Mouse (Mus musculus) CH12.LX (cell line): Measurements from ENCODE around the gene Lrrc3c.

Source experiments
- CTCF ChIP-seq, 2 experiments: IDR thresholded peaks in 1 of 2; conservative IDR thresholded peaks in 1 of 2; 2 replicates each; pipeline ENCODE4 v1.5.1; 2011 to 2012; ENCODE audit warnings: low read depth in 2 of 2, low read length in 2 of 2, improper control_type of control experiment in 1 of 2, inconsistent platforms in 1 of 2, mild to moderate bottlenecking in 1 of 2, moderate library complexity in 1 of 2
- E2F4 ChIP-seq: IDR thresholded peaks from 2 replicates; pipeline ENCODE4 v1.6.1; 2011; ENCODE audit warnings: low read depth, low read length, improper control_type of control experiment; ENCODE audit not compliant: insufficient replicate concordance
- EP300 ChIP-seq: IDR thresholded peaks from 2 replicates; pipeline ENCODE4 v1.6.1; 2011; ENCODE audit warnings: low read length, improper control_type of control experiment
- ETS1 ChIP-seq: conservative IDR thresholded peaks from 2 replicates; pipeline ENCODE4 v1.6.1; 2012; ENCODE audit warnings: low read depth, mild to moderate bottlenecking, inconsistent platforms, low read length, improper control_type of control experiment, moderate library complexity
- MYC ChIP-seq: IDR thresholded peaks from 2 replicates; pipeline ENCODE4 v1.6.1; 2011; ENCODE audit warnings: low read depth, mild to moderate bottlenecking, improper control_type of control experiment, low read length
- POLR2A ChIP-seq: IDR thresholded peaks from 2 replicates; pipeline ENCODE4 v1.6.1; 2011; ENCODE audit warnings: low read depth, mild to moderate bottlenecking, improper control_type of control experiment, low read length
- SMC3 ChIP-seq: IDR thresholded peaks from 2 replicates; pipeline ENCODE4 v1.6.1; 2011; ENCODE audit warnings: low read depth, low read length, improper control_type of control experiment
- TCF12 ChIP-seq: IDR thresholded peaks from 2 replicates; pipeline ENCODE4 v1.6.1; 2014; ENCODE audit warnings: low read depth, mild to moderate bottlenecking, inconsistent platforms, low read length, improper control_type of control experiment
- ZC3H11A ChIP-seq: IDR thresholded peaks from 2 replicates; pipeline ENCODE4 v1.6.1; 2012; ENCODE audit warnings: low read depth, mild to moderate bottlenecking, inconsistent platforms, low read length, improper control_type of control experiment
- ZMIZ1 ChIP-seq: IDR thresholded peaks from 2 replicates; pipeline ENCODE4 v1.6.1; 2012; ENCODE audit warnings: low read depth, mild to moderate bottlenecking, inconsistent platforms, low read length, improper control_type of control experiment
- ZNF384 ChIP-seq: IDR thresholded peaks from 2 replicates; pipeline ENCODE4 v1.6.1; 2012; ENCODE audit warnings: low read depth, low read length, improper control_type of control experiment, inconsistent platforms

- no peak for TF ChIP-seq EP300
- no peak for TF ChIP-seq ZMIZ1
- no peak for TF ChIP-seq CTCF (conservative IDR thresholded peaks at IDR 0.05 in 1 of 2, IDR thresholded peaks at IDR 0.05 in 1 of 2; ENCODE audit: low read depth in 2 of 2, low read length in 2 of 2)
- TF ChIP-seq POLR2A: no peak
- TF ChIP-seq SMC3: no peak
- TF ChIP-seq MYC: no peak
- TF ChIP-seq E2F4: no peak
- no peak for TF ChIP-seq ZC3H11A
- no peak for TF ChIP-seq ETS1
- TF ChIP-seq ZNF384: no peak
- no peak for TF ChIP-seq TCF12
Observed at GRCm38 (mm10) chr11:98644757-98645156, 46.7 kb downstream of the Lrrc3c start.
